Mouse (Mus musculus) frontal cortex, postnatal 10 days (tissue): ENCODE measurements around the gene Sox14.

ENCODE experiments used
- DNase-seq, 2 experiments: peaks; one replicate each; pipeline ENCODE4 v3.0.0; 2022; ENCODE audit warnings: low spot score in 2 of 2, mixed read lengths in 1 of 2

Sox14 gene

DNA sequence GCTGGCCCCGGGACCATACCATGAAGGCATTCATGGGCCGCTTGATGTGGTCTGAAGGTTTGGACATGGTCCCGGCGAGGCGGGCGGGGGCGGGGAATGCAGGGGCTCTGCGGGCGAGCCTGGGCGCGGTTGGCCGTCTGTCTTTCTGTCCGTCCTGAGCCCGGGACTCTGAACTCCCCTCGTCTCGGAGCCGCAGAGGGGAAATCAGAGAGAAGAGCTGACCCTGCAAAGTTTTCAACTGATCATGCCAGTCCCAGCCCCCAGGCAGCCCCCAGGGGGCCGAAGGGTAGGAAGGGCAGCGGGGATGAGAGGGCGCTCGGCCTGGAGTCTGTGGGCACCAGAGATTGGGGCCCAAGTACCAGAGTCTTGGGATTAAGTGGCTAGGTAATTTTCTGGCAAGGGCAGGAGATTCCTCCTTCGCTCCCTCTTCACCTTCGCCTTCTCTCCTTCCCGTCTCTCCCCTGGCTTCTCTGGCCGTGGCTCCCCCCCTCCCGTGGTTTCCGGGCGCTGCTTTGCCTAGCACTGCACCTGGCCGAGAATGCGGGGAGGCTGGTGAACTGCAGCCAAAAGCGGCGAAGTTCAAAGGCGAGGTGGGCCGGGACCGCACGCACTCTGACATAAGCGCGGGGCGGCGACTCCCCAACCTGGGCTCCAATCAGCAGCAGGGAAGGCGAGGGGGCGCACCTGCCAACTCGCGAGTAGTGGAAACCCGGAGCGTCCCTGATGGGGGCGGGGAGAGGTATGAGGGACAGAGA, at the start of gene Sox14:
Gene Sox14 (minus strand): TSS at position 553 of the 755 bp plus-strand sequence.
- DNase-seq = no peak

DNA sequence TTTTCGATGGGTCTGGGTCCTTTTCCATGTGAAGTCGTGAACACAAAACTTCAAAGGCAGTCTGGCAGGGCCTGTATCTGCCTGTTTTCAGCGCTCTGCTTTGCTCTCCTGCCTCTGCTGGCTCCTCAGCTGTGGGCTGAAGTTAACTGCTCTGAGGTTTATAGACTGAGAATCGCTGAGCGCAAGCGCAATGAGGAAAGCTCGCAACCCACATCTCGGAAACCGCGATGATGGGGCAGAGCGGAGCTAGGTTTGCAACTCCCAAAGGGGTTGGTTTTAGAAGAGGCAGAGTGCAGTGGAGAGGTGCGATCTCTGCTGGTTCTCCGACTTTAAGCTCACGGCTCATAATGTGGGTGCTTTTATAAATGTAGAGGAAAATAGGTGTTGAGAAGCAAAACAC, 3.3 kb upstream of the Sox14 start:
- no peak for DNase-seq

DNA sequence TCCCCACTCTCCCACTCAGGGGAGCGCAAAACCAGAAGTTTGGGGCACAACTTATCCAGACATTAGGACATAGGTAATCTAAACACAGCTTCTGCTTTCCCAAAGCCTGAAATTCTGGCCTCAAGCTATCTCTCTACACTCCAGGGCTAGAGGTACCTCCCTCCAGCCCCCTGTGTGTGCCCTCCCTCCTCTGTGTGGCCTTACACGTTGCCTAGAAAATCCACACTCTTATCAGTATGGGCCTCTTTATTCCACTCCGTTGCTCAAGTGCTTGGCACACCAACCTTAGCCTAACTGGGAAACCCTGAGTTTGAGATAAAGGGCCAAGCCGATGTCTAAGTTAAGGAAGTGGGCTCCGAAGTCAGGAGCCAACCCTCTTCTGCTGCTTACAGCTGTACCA, 2.6 kb upstream of the Sox14 start:
- no peak for DNase-seq

DNA sequence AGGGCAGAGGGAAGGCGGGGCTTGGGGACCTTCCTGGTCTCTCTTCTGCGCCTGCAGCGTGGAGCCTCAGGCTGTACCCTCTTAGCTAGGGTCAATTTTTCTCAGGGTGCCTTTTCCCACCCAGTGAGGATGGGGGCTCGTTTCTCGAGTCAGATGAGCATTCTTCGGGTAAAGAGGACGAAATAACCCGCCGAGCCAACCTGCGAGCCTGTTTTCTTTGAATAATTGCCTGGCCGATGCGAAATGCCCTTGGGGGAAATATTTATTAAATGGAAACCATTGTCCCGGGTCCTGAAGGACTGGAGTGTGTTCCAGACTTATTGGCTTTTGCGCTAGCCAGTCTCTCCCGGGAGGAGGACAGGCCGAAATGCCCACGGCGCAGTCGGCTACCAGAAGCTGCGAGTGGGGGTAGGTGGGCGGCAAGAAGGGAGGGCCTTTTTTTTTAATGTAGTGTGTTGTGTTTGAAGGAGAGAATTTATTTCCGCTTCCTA, 1.1 kb upstream of the Sox14 start:
- no peak for DNase-seq

GRCm38 (mm10) chr9:99876373-99877055, 544 bp upstream of the Sox14 start:
- no peak for DNase-seq

- DNase-seq = no peak
Measured at GRCm38 (mm10) chr9:99874735-99875617, 994 bp downstream of the Sox14 start.

- DNase-seq = no peak
Measured at GRCm38 (mm10) chr9:99873721-99874120, 2.2 kb downstream of the Sox14 start.

DNA sequence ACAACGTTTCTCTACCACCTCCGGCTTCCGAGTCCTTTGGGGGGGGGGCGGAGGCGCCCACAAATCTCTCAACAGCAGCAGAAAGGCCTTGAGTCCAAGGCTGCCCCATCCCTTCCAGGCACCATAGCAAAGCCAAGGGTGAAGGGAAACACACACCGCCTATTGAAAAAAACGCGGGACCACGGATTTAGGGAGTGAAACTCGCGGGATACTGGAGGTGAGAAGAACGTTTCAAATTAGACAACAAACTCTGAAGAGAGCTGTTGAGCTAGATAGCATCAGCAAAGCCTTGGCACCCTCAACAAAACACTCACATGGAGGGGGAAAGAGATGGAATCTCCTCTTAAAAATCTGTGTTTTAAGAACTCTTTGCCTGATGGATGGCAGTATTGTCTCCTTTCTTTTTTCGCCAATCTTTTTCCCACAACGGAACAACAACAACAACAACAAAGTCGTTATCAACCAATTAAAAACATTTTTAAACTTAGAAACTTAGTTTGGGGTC, 2.8 kb downstream of the Sox14 start:
- DNase-seq = no peak

DNA sequence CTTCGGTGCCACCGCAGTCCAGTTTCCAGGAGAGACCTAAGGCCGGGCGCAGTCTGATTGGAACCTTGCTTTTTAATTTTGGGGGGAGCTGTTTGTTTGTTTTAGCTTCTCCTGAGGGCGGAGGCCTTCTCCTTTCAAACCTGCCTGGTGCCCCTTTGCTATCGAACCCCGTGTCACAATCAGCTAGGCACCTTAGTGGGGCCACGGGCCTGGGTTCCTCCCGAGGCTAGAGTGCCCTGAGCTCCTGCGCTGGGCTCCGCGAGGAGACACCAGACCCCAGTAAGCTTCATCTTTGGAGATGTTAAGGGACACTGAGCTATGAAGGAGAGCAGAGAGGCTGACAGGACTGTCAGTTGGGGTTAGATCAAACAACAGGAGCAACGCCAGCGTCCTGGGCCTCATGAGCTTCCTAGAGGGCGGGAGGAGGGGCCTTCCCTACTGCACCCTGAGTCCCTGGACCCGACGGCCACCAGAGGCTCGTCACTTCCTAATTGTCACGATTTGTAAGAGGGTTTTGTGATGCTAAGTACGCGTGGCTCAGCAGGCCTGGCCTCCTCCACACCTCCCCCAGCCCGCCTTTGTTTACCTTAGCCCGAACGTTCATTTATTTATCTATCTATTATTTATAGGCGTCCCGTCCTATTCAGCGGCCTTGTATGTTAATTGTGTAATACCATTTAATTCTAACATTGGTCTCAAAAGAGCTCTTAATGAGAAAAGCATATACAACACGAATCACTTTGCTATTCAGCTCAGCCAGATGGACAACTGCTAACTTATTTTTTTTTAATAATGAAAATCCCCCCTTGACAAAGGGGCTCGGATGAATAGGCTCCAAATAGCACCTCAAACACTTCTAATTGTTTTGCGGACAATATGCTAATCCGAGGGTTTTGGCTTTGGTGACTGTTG, 3.5 kb downstream of the Sox14 start:
- no peak for DNase-seq

DNA sequence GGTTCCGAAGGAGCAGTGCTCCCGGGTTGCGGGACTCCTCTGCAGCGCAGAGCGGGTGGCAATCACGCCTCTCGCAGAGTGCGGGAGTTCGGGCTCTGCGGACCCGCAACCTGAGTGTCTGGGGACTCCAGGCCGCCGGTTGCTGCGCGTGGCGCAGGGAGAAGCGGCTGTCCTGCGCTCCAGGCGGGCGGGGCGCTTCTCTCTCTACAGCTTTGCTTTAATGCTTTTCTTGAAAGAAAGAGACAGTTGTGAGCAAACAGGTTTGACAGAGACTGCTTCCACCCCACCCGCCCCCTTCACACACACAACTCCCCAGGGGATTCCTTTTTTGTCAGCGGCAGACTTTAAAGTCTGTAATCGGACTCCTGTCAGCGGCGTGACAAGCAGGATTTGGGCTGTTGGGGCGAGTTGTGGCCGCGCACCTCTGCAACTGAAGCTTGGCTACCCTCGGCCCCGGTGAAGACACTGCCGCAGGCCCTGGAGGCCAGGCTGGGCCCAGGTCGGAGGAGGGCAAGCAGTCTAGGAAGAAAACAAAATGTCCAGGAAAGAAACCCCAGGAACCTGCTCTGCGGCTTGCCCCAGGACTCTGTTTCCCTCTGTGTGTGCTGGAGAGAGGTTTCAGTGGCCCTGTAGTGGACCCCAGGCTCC, 4.3 kb downstream of the Sox14 start:
- no peak for DNase-seq

DNA sequence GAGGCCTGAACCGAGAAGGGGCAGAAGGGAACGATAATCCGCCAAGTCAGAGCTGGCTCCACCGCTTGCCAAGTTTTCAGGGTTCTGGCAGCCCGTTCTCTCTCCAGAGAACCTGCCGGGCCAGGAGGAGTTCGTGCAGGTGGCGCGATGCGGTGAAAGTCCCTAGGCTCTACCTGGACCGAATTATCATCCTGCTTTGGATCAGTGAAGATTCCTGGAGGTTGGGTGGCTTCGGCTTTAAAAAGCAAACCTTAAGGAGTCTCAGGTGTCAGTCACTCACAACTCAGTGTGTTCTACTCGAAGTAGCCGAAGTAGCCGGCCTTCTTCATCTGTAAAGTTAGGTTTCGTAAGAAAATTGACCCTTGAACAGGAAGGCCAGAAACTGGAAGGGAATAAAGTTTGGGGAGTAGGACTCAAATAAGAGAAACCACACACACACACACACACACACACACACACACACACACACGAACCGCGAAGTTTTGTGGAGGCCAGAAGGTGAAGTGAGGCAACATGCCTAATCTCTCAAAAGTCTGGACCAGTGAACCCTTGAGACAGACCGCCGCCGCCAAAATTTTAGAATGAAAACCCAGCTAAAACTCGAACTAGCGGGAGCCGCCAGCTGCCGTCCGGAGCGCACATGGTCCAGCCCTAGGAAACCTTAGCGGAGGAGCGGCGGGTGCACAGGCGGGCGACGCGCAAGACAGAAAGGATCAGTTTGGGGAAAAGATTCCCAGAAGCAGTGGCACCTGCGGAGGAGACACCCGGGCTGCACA, 5.0 kb downstream of the Sox14 start:
- no peak for DNase-seq

GRCm38 (mm10) chr9:99869936-99870779, 5.8 kb downstream of the Sox14 start:
- DNase-seq = no peak

DNA sequence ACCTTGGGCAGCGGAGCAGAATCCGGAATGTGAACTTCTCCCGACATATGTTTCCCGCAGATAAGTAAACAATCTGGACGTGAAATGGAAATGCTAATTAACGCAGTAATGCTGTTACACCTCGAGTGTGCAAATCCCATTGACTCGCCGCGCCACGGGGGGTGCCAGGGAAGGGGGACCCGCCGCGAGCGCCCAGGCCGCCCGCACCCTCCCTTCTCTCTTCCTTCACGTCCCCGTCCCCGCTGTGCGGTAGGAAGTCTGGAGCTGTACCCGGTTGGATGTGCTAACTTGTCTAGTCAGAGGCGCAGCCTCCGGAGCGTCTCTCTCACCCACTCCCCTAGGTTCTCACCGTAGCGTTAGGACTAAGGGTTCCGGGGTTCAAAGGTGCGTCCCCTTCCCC, 6.7 kb downstream of the Sox14 start:
- no peak for DNase-seq

GRCm38 (mm10) chr9:99868606-99869005, 7.4 kb downstream of the Sox14 start:
- DNase-seq = peak in 1 of 2 experiments; percentile 14

DNA sequence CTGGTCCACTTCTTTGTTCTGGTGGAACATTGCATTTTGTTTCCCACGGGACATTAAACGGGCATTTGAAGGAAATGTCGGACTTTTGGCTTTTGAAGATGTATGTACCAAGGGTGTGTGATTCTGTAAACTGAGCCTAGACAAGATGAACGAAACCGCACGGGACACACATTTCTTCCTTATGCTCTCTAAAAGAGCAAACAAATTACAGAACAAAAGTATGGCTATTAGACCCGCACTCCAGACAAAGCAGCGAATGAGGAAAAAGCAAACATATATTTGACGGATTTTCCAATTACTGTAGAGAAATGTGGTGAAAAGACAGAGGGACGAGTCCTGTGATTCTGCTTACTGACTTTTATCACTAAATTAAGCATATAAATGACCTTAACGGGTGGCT, 7.9 kb downstream of the Sox14 start:
- DNase-seq = no peak

- DNase-seq = no peak
Measured at GRCm38 (mm10) chr9:99862936-99863335, 13.0 kb downstream of the Sox14 start.

DNA sequence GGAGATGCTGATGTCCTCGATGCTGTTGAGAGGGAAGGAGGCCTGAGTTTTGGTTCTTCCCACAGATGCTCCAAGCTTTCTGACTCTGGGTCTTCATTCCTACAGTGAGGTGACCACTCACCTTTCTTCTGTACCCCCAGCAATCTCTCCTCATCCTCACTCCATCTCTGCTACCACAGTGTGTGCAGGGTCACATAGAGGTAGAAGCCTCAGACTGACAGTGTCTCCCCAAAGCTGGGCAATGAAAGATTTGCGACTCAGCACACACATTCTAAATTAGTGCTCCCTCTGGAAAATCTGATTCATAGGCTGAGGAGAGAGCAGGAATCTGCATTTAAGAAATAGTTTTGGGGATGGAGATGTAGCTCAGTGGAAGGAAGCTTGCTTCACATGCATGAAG, 21.5 kb downstream of the Sox14 start:
- DNase-seq = no peak

GRCm38 (mm10) chr9:99853356-99853755, 22.6 kb downstream of the Sox14 start:
- DNase-seq = no peak

DNA sequence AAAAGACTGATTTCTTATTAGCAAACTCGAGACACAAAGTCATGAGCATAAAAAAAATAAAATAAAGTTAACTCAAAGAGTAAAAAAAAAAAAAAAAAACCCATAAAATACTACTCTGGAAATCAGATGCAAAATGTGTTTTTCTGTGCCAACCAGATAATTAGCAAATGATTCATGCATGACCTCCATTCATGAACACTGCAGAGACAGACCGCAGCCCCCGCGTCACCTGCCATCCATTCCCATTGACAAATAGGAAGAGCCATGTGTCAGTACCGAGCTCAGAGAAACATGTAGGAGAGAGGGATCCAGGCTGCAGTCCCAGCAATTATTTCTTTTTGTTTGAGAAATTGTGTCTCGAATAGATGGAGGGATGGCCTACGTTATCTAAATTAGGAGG, 25.6 kb downstream of the Sox14 start:
- DNase-seq = no peak
